In the genomic region with DNA sequence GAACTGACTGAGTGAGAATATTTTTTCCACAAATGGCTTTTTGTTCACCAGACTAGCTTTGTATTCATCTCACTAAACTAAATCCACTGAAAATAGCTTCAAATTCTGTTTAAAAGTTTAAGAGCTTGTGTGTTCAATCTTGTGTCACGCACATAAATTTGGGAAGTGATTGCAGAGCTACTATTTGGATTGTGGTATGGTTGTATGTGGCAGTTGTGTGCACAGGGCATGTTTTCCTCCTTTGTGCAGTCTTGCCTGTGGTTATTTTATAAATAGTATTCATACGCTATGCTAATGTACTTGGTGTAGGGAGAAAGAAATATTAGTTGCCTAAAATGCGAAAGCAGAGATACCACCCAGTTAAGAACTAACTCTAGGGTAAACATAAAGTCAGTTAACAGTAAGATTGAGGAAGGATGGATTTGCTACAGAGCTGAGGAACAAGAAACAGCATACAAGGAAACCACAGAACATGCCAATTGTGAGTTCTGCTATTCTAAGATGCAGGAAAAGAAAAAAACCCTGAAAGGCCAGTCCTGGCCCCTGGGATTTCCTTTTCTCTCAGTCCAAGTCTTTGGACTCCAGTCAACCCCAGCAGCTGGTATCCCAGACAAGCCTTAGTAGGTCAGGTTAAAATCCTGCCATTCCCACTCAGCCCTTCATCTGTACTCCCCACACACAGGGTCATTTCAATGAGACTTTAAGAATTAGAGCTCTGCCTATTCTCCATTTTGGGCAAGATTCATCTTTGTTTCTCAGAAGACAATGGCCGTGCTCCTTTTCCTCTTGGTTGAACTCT, we compare ENCODE assay signal across 13 mouse cellular contexts.
DNase-seq lines count a peak whose midpoint lies in the region; ATAC-seq lines count a peak whose summit lies in the region.
"Had no signal": no experiment of that assay in that cellular context is flagged by ENCODE, and none has a peak within 500 bp of the region (broad histone marks: within the 10 kb centered on the region; RNA-seq: fewer than 3 reads in every experiment).

No protein-coding gene starts in this region.

- H3K9ac ChIP-seq in forebrain, embryonic 14.5 days (ENCODE audit: low read length) = no peak overlapping the region
- no peak overlapping the region for H3K9ac ChIP-seq in forebrain, embryonic 12.5 days
- H3K9ac ChIP-seq in intestine, embryonic 15.5 days = no peak overlapping the region
- H3K9ac ChIP-seq: kidney, embryonic 15.5 days had no signal

- no peak overlapping the region for H3K27ac ChIP-seq in forebrain, embryonic 14.5 days (ENCODE audit: low read depth, low read length)
- H3K27ac ChIP-seq in forebrain, embryonic 12.5 days = no peak overlapping the region
- no peak overlapping the region for H3K27ac ChIP-seq in intestine, embryonic 15.5 days
- H3K27ac ChIP-seq: hindbrain, embryonic 10.5 days; kidney, embryonic 15.5 days had no signal

- H3K4me3 ChIP-seq in forebrain, embryonic 14.5 days (ENCODE audit: low read depth, low read length) = no peak overlapping the region
- H3K4me3 ChIP-seq in forebrain, embryonic 12.5 days (replicated peaks) = no peak overlapping the region
- no peak overlapping the region for H3K4me3 ChIP-seq in intestine, embryonic 15.5 days (replicated peaks)
- H3K4me3 ChIP-seq: hindbrain, embryonic 10.5 days; kidney, embryonic 15.5 days had no signal

- no peaks in the 10 kb centered on the region for H3K36me3 ChIP-seq in forebrain, embryonic 14.5 days (ENCODE audit: control insufficient read depth, insufficient read depth, low read length)
- no peaks in the 10 kb centered on the region for H3K36me3 ChIP-seq in forebrain, embryonic 12.5 days (replicated peaks)
- H3K36me3 ChIP-seq in intestine, embryonic 15.5 days = no peaks in the 10 kb centered on the region
- H3K36me3 ChIP-seq: hindbrain, embryonic 10.5 days; kidney, embryonic 15.5 days had no signal

- H3K9me3 ChIP-seq in forebrain, embryonic 14.5 days (replicated peaks; ENCODE audit: control insufficient read depth, low read length) = no peaks in the 10 kb centered on the region
- H3K9me3 ChIP-seq in forebrain, embryonic 12.5 days = no peaks in the 10 kb centered on the region
- H3K9me3 ChIP-seq in intestine, embryonic 15.5 days = no peaks in the 10 kb centered on the region
- H3K9me3 ChIP-seq: hindbrain, embryonic 10.5 days; kidney, embryonic 15.5 days had no signal

- H3K4me1 ChIP-seq in forebrain, embryonic 14.5 days (ENCODE audit: control insufficient read depth, insufficient read depth, low read length) = no peaks in the 10 kb centered on the region
- H3K4me1 ChIP-seq in forebrain, embryonic 12.5 days = no peaks in the 10 kb centered on the region
- H3K4me1 ChIP-seq in intestine, embryonic 15.5 days (replicated peaks) = no peaks in the 10 kb centered on the region
- H3K4me1 ChIP-seq: hindbrain, embryonic 10.5 days; kidney, embryonic 15.5 days had no signal

- 88% methylated on average over 4 of the region's 4 CpGs for WGBS in forebrain, embryonic 14.5 days
- WGBS in forebrain, embryonic 12.5 days = 96% methylated on average over 4 of the region's 4 CpGs
- WGBS in intestine, embryonic 15.5 days = 82% methylated on average over 4 of the region's 4 CpGs

- no peak overlapping the region for H3K4me2 ChIP-seq in forebrain, embryonic 14.5 days (ENCODE audit: low read length)
- no peak overlapping the region for H3K4me2 ChIP-seq in forebrain, embryonic 12.5 days
- no peak overlapping the region for H3K4me2 ChIP-seq in intestine, embryonic 15.5 days (replicated peaks)
- H3K4me2 ChIP-seq: kidney, embryonic 15.5 days; midbrain, embryonic 11.5 days had no signal

- no peaks in the 10 kb centered on the region for H3K27me3 ChIP-seq in forebrain, embryonic 14.5 days (replicated peaks; ENCODE audit: control insufficient read depth, insufficient read depth, low read length)
- no peaks in the 10 kb centered on the region for H3K27me3 ChIP-seq in forebrain, embryonic 12.5 days
- no peaks in the 10 kb centered on the region for H3K27me3 ChIP-seq in intestine, embryonic 15.5 days (replicated peaks)
- H3K27me3 ChIP-seq: kidney, embryonic 15.5 days had no signal

- no peak for ATAC-seq in forebrain, embryonic 14.5 days
- no peak for ATAC-seq in forebrain, embryonic 12.5 days (ENCODE audit: low FRiP score)
- no peak for ATAC-seq in intestine, embryonic 15.5 days

- peak; percentile 3 for DNase-seq in forebrain, embryonic 14.5 days (ENCODE audit: low spot score)
- peak; percentile 3 for DNase-seq in layer of hippocampus, adult 11-12 months (ENCODE audit: low spot score)
- no peak for DNase-seq in layer of hippocampus, adult 9-10 months (ENCODE audit: low spot score)
- peak; percentile 18 for DNase-seq in brain, embryonic 18.5 days (ENCODE audit: low read depth, low spot score)
- DNase-seq in left cerebral cortex, adult 9 months (ENCODE audit: low spot score in 2 of 2) = peak; percentile 3 to 9
- DNase-seq in B cell, adult 2 months = no peak
- DNase-seq: cerebellum, adult 8-10 months; lung, adult 18-20 months had no signal

Comparison
In these comparisons a context has a peak if more than half of its experiments do, and no peak if none do; other contexts are left out.
1. DNase-seq: peak in forebrain, embryonic 14.5 days (single experiment), layer of hippocampus, adult 11-12 months (single experiment), brain, embryonic 18.5 days (single experiment) and left cerebral cortex, adult 9 months (2 of 2); none in layer of hippocampus, adult 9-10 months (single experiment) and B cell, adult 2 months (0 of 2).